Mouse (Mus musculus): ENCODE measurements around the gene Map3k5. TPM values are rescaled to one million over a fixed set of nuclear protein-coding genes. Genes with fewer than 3 reads are reported as not detected.

Map3k5 gene
- total and polyA plus RNA-seq, 2 experiments from 2014 or later, result 1.5 to 5.3 TPM

DNA sequence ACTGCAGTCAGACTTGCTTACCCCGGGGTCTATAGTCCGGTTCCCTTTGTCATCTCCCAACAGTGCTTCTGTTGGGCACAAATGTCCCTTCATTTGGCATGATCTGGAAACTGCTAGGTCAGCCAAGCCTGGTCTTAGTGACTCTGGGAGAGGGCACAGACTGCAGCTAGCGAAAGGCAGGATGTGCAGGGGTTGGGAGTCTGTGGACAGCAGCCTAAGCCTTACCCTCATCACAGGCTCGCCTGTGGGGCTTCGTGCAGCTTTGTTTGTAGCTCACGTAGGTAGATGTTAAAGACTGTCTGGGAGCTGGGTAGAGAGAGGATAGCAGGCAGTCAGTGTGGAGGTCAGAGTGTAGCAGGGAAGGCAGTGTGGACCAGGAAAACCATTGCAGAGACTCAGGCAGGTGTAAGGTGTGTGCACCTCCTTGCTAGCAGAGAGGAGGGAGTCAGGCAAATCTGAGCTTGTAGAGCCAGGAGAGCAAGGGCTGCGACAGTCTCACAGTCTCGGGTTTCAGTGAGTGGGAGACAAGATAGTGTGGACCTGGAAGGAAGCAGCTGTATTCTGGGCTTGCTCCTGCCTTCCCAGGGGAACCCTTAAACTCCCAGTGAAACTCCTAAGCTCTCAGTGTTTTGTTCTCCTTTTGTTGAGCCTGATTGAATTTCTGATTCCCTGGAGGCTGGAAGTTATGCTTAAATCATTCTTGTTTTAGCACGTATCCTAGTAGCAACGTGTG, 88.5 kb downstream of the Map3k5 start:
- Histone ChIP-seq H3K4me3 (ENCODE audit: low read depth, low read length) (no peak overlapping the region), H3K9me3 (ENCODE audit: low read length) (peaks cover 3% of the 10 kb centered on the region; the same call in 1 of the 2 replicates), H3K36me3 (ENCODE audit: insufficient read depth, low read length) (no peaks in the 10 kb centered on the region), H3K4me2 (ENCODE audit: low read depth, low read length, poor library complexity, severe bottlenecking) (no peak overlapping the region), H3K27ac (ENCODE audit: low read depth, low read length) (no peak overlapping the region), H3K27me3 (ENCODE audit: insufficient read depth, low read length) (no peaks in the 10 kb centered on the region), H3K4me1 (ENCODE audit: insufficient read depth, low read length) (peaks cover 8% of the 10 kb centered on the region), H3K9ac (replicated peaks; ENCODE audit: low read length, poor library complexity, severe bottlenecking) (no peak overlapping the region)
- no peak for TF ChIP-seq CTCF (IDR thresholded peaks at IDR 0.05)
- ATAC-seq (ENCODE audit: low FRiP score) (peak; percentile 29; the same call in 1 of the 2 replicates), DNase-seq (ENCODE audit: low spot score) (peak; percentile 23)
- WGBS, result 50% methylated on average over 10 of the region's 10 CpGs

DNA sequence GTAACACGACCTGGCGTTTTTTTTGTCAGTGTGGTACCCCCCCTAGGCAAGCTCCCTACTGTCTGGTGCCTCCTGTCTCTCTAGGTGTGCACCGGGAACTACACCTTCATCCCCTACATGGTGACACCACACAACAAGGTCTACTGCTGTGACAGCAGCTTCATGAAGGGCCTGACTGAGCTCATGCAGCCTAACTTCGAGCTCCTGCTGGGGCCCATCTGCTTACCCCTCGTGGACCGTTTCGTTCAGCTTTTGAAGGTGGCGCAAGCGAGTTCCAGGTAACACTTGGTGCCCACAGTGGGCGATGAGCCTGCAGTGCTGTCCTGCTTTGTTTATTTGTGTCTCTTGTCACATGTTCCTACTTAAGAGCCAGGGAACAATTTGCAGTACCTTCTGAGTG, 89.3 kb downstream of the Map3k5 start:
- DNase-seq (ENCODE audit: low spot score), result no peak
- TF ChIP-seq CTCF (IDR thresholded peaks at IDR 0.05), result no peak
- Histone ChIP-seq H3K9ac (replicated peaks; ENCODE audit: low read length, poor library complexity, severe bottlenecking) (no peak overlapping the region), H3K27ac (ENCODE audit: low read depth, low read length) (no peak overlapping the region), H3K9me3 (ENCODE audit: low read length) (no peaks in the 10 kb centered on the region), H3K4me3 (ENCODE audit: low read depth, low read length) (no peak overlapping the region), H3K36me3 (ENCODE audit: insufficient read depth, low read length) (no peaks in the 10 kb centered on the region), H3K4me1 (ENCODE audit: insufficient read depth, low read length) (peaks cover 8% of the 10 kb centered on the region), H3K27me3 (ENCODE audit: insufficient read depth, low read length) (no peaks in the 10 kb centered on the region), H3K4me2 (ENCODE audit: low read depth, low read length, poor library complexity, severe bottlenecking) (no peak overlapping the region)
- 69% methylated on average over 10 of the region's 10 CpGs for WGBS
- no peak for ATAC-seq (ENCODE audit: low FRiP score)

DNA sequence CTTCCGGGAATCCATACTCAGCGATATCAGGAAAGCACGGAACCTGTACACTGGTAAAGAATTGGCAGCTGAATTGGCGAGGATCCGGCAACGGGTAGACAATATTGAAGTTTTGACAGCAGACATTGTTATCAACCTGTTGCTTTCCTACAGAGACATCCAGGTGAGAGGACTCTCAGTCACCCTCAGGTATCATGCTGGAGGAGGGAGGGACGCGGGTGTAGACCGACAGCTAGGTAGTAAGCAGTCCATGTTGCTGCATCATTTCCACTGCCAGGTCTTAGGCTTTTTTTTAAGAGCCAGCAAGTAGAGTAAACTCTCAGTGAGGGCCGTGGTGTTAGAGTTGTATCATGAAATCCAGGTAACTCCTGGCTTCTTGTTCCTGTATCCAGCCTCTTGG, 90.6 kb downstream of the Map3k5 start:
- no peak for ATAC-seq (ENCODE audit: low FRiP score)
- H3K4me2 ChIP-seq (ENCODE audit: low read depth, low read length, poor library complexity, severe bottlenecking), result no peak overlapping the region
- H3K9ac ChIP-seq (replicated peaks; ENCODE audit: low read length, poor library complexity, severe bottlenecking), result no peak overlapping the region
- no peak for TF ChIP-seq CTCF (IDR thresholded peaks at IDR 0.05)
- peaks cover 8% of the 10 kb centered on the region for H3K4me1 ChIP-seq (ENCODE audit: insufficient read depth, low read length)
- no peak for DNase-seq (ENCODE audit: low spot score)
- no peak overlapping the region for H3K4me3 ChIP-seq (ENCODE audit: low read depth, low read length)
- 96% methylated on average over 10 of the region's 10 CpGs for WGBS
- no peaks in the 10 kb centered on the region for H3K9me3 ChIP-seq (ENCODE audit: low read length)
- H3K27ac ChIP-seq (ENCODE audit: low read depth, low read length), result no peak overlapping the region
- H3K27me3 ChIP-seq (ENCODE audit: insufficient read depth, low read length), result no peaks in the 10 kb centered on the region
- no peaks in the 10 kb centered on the region for H3K36me3 ChIP-seq (ENCODE audit: insufficient read depth, low read length)

DNA sequence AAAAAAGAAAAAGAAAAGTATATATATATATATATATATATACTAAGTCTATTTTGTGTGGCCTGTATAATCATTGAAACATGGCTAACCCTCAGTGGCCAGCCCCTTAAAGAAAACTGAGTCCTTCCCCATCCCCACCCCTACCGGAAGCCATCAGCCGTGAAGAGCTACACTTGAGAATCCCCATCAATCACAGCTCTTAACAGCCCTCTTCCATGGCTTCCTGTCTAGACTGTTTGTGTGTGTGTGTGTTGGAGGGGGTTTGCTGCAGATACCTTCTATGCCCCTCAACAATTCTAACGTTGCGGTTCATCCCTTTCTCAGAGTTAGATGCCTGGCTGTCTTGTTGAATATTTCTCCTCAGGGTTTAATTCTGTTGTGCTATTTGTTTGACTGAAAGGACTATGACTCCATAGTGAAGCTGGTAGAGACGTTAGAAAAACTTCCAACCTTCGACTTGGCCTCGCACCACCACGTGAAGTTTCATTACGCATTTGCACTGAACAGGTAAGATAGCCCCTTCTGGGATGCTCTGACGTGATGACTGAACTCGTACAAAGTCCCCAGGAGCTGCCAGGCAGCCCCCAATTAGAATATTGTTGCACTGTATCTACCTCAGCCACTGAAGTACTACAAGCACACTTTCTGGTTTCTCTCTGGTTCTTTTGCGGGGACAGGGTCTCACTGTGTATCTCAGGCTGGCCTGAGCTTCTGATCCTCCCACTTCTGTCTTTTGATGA, 91.7 kb downstream of the Map3k5 start:
- no peak for ATAC-seq (ENCODE audit: low FRiP score)
- Histone ChIP-seq H3K36me3 (ENCODE audit: insufficient read depth, low read length) (no peaks in the 10 kb centered on the region), H3K4me1 (ENCODE audit: insufficient read depth, low read length) (peaks cover 8% of the 10 kb centered on the region), H3K4me2 (ENCODE audit: low read depth, low read length, poor library complexity, severe bottlenecking) (no peak overlapping the region), H3K9me3 (ENCODE audit: low read length) (no peaks in the 10 kb centered on the region), H3K9ac (replicated peaks; ENCODE audit: low read length, poor library complexity, severe bottlenecking) (no peak overlapping the region), H3K4me3 (ENCODE audit: low read depth, low read length) (no peak overlapping the region), H3K27me3 (ENCODE audit: insufficient read depth, low read length) (no peaks in the 10 kb centered on the region), H3K27ac (ENCODE audit: low read depth, low read length) (no peak overlapping the region)
- no peak for DNase-seq (ENCODE audit: low spot score)
- no peak for TF ChIP-seq CTCF (IDR thresholded peaks at IDR 0.05)
- WGBS, result 89% methylated on average over 12 of the region's 12 CpGs

DNA sequence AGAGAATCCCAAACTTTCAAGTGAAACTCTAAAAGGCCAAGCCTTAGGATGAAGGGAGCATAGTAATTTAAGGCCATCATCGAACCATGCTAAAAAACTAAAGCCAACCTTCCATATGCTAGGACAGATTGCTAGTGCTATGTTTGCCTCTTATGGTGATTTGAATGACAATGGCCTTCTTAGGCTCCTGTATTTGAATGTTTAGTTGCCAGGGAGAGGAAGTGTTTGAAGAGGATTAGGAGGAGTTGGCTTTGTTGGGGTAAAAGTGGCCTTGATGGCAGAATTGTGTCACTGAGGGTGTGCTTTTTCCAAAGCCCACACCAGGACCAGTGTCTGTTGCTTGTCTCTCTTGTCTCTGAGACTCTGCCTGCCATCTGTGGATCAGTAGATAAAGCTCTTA, 96.4 kb downstream of the Map3k5 start:
- no peak overlapping the region for H3K4me2 ChIP-seq (ENCODE audit: low read depth, low read length, poor library complexity, severe bottlenecking)
- WGBS, result 50% methylated on average over 1 of the region's 1 CpGs
- DNase-seq (ENCODE audit: low spot score) (no peak), ATAC-seq (ENCODE audit: low FRiP score) (no peak)
- no peak overlapping the region for H3K4me3 ChIP-seq (ENCODE audit: low read depth, low read length)
- H3K9me3 ChIP-seq (ENCODE audit: low read length), result no peaks in the 10 kb centered on the region
- no peak for TF ChIP-seq CTCF (IDR thresholded peaks at IDR 0.05)
- H3K4me1 ChIP-seq (ENCODE audit: insufficient read depth, low read length), result no peaks in the 10 kb centered on the region
- no peaks in the 10 kb centered on the region for H3K27me3 ChIP-seq (ENCODE audit: insufficient read depth, low read length)
- no peaks in the 10 kb centered on the region for H3K36me3 ChIP-seq (ENCODE audit: insufficient read depth, low read length)
- H3K27ac ChIP-seq (ENCODE audit: low read depth, low read length), result no peak overlapping the region
- H3K9ac ChIP-seq (replicated peaks; ENCODE audit: low read length, poor library complexity, severe bottlenecking), result no peak overlapping the region

DNA sequence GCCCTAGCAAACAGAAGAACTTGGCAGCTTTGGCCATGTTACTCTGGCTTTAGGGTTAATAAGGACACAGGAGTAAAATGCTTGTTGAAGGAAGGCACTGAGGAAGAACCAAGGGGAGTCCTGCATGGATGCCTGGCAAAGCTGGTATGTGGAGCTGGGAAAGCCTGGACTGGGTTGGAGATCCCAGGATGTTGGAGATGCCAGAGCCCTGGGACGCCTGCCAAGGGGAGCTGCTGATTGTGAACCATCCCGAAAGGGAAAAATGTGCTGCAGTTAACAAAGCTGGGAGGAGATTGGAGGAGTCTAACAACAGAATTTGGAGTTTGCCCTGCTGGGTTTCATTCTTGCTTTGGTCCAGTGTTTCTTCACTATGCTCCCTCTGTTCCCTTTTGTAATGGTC, 97.7 kb downstream of the Map3k5 start:
- Histone ChIP-seq H3K4me3 (ENCODE audit: low read depth, low read length) (no peak overlapping the region), H3K4me1 (ENCODE audit: insufficient read depth, low read length) (no peaks in the 10 kb centered on the region), H3K36me3 (ENCODE audit: insufficient read depth, low read length) (no peaks in the 10 kb centered on the region), H3K9me3 (ENCODE audit: low read length) (no peaks in the 10 kb centered on the region), H3K4me2 (ENCODE audit: low read depth, low read length, poor library complexity, severe bottlenecking) (no peak overlapping the region), H3K27ac (ENCODE audit: low read depth, low read length) (no peak overlapping the region), H3K27me3 (ENCODE audit: insufficient read depth, low read length) (no peaks in the 10 kb centered on the region), H3K9ac (replicated peaks; ENCODE audit: low read length, poor library complexity, severe bottlenecking) (no peak overlapping the region)
- ATAC-seq (ENCODE audit: low FRiP score) (no peak), DNase-seq (ENCODE audit: low spot score) (peak; percentile 40)
- TF ChIP-seq CTCF (IDR thresholded peaks at IDR 0.05), result no peak
- 68% methylated on average over 2 of the region's 2 CpGs for WGBS

All from midbrain, postnatal 0 days (tissue).